Mouse (Mus musculus): ENCODE measurements at regions not wholly inside any gene's neighbourhood (a gene's known extent, or its start where the extent isn't known, plus 50 kb on each side); places are given as distances from the start of the nearest gene placed in this dataset.

- Histone ChIP-seq H3K4me1 (no peaks in the 10 kb centered on the region), H3K36me3 (no peaks in the 10 kb centered on the region), H3K9ac (replicated peaks) (no peak overlapping the region), H3K9me3 (replicated peaks) (no peaks in the 10 kb centered on the region), H3K27me3 (replicated peaks) (no peaks in the 10 kb centered on the region), H3K4me2 (no peak overlapping the region), H3K27ac (replicated peaks) (no peak overlapping the region), H3K4me3 (replicated peaks) (no peak overlapping the region)
- WGBS: 57% methylated on average over 3 of the region's 3 CpGs
- ATAC-seq (ENCODE audit: low FRiP score): no peak
Observed at GRCm38 (mm10) chr5:42656460-42656859, 576.5 kb upstream of the Cpeb2 start.

GRCm38 (mm10) chr5:42659994-42660393 lies 573.0 kb upstream of the Cpeb2 start:
- Histone ChIP-seq H3K27ac (replicated peaks) (no peak overlapping the region), H3K4me3 (replicated peaks) (no peak overlapping the region), H3K27me3 (replicated peaks) (no peaks in the 10 kb centered on the region), H3K9ac (replicated peaks) (no peak overlapping the region), H3K36me3 (no peaks in the 10 kb centered on the region), H3K9me3 (replicated peaks) (no peaks in the 10 kb centered on the region), H3K4me1 (no peaks in the 10 kb centered on the region), H3K4me2 (no peak overlapping the region)
- no peak for ATAC-seq (ENCODE audit: low FRiP score)
- WGBS: 55% methylated on average over 4 of the region's 4 CpGs

- Histone ChIP-seq H3K27me3 (replicated peaks) (no peaks in the 10 kb centered on the region), H3K4me2 (no peak overlapping the region), H3K4me1 (no peaks in the 10 kb centered on the region), H3K4me3 (replicated peaks) (no peak overlapping the region), H3K9ac (replicated peaks) (no peak overlapping the region), H3K9me3 (replicated peaks) (no peaks in the 10 kb centered on the region), H3K27ac (replicated peaks) (no peak overlapping the region), H3K36me3 (no peaks in the 10 kb centered on the region)
- ATAC-seq (ENCODE audit: low FRiP score): no peak
- 85% methylated on average over 5 of the region's 5 CpGs for WGBS
Observed at GRCm38 (mm10) chr5:42679617-42680016, 553.4 kb upstream of the Cpeb2 start.

- H3K36me3 ChIP-seq: no peaks in the 10 kb centered on the region
- no peaks in the 10 kb centered on the region for H3K9me3 ChIP-seq (replicated peaks)
- no peaks in the 10 kb centered on the region for H3K4me1 ChIP-seq
- no peak overlapping the region for H3K4me2 ChIP-seq
- H3K27ac ChIP-seq (replicated peaks): no peak overlapping the region
- H3K4me3 ChIP-seq (replicated peaks): no peak overlapping the region
- H3K27me3 ChIP-seq (replicated peaks): no peaks in the 10 kb centered on the region
- H3K9ac ChIP-seq (replicated peaks): no peak overlapping the region
- ATAC-seq (ENCODE audit: low FRiP score): no peak
- WGBS: 72% methylated on average over 5 of the region's 5 CpGs
Observed at GRCm38 (mm10) chr5:42685356-42686057, 547.5 kb upstream of the Cpeb2 start.

- H3K9ac ChIP-seq (replicated peaks): no peak overlapping the region
- H3K27me3 ChIP-seq (replicated peaks): no peaks in the 10 kb centered on the region
- no peaks in the 10 kb centered on the region for H3K36me3 ChIP-seq
- no peaks in the 10 kb centered on the region for H3K9me3 ChIP-seq (replicated peaks)
- H3K4me2 ChIP-seq: no peak overlapping the region
- no peak for ATAC-seq (ENCODE audit: low FRiP score)
- H3K27ac ChIP-seq (replicated peaks): no peak overlapping the region
- H3K4me1 ChIP-seq: no peaks in the 10 kb centered on the region
- no peak overlapping the region for H3K4me3 ChIP-seq (replicated peaks)
Observed at GRCm38 (mm10) chr5:42687176-42687575, 545.8 kb upstream of the Cpeb2 start.
